Mouse (Mus musculus) ES-Bruce4 (cell line): ENCODE results near the gene Tsc22d4. TPM values are rescaled to one million over a fixed set of nuclear protein-coding genes. Genes with fewer than 3 reads are reported as not detected.
A peak's percentile ranks its signal among the peaks of the same experiment; 100 is the strongest.

Experiments
- H3K27ac ChIP-seq: 2 replicates; pipeline ENCODE4 v1.5.1; 2012; ENCODE audit warnings: low read length, inconsistent platforms; ENCODE audit not compliant: insufficient read depth
- H3K27me3 ChIP-seq: 2 replicates; pipeline ENCODE4 v1.6.1; 2012; ENCODE audit warnings: mild to moderate bottlenecking, low read length, inconsistent platforms; ENCODE audit not compliant: control insufficient read depth, poor library complexity, insufficient read depth, severe bottlenecking
- H3K36me3 ChIP-seq: 2 replicates; pipeline ENCODE4 v1.6.1; 2012; ENCODE audit warnings: inconsistent platforms, mild to moderate bottlenecking, low read length, moderate library complexity; ENCODE audit not compliant: control insufficient read depth, poor library complexity, insufficient read depth, severe bottlenecking
- H3K4me1 ChIP-seq: one replicate; pipeline ENCODE4 v1.8.1; 2011; ENCODE audit warnings: low read length; ENCODE audit not compliant: control insufficient read depth, insufficient read depth
- H3K4me3 ChIP-seq: 2 replicates; pipeline ENCODE4 v1.5.1; 2011; ENCODE audit warnings: low read depth, mild to moderate bottlenecking, low read length
- H3K9ac ChIP-seq: 2 replicates; pipeline ENCODE4 v1.6.1; 2012; ENCODE audit warnings: low read depth, mild to moderate bottlenecking, inconsistent platforms; ENCODE audit not compliant: poor library complexity, severe bottlenecking
- H3K9me3 ChIP-seq: replicated peaks from 2 replicates; pipeline ENCODE4 v1.6.1; 2012; ENCODE audit warnings: mild to moderate bottlenecking, low read length, inconsistent platforms; ENCODE audit not compliant: control insufficient read depth, poor library complexity, insufficient read depth, severe bottlenecking
- CTCF ChIP-seq: IDR thresholded peaks from one replicate; pipeline ENCODE4 v1.8.1; 2011; ENCODE audit warnings: low read depth, low read length
- EP300 ChIP-seq: IDR thresholded peaks from 2 replicates; pipeline ENCODE4 v1.6.1; 2011; ENCODE audit warnings: low read depth, low read length; ENCODE audit not compliant: insufficient read depth
- POLR2A ChIP-seq: IDR thresholded peaks from one replicate; pipeline ENCODE4 v1.8.1; 2011; ENCODE audit warnings: low read length; ENCODE audit not compliant: insufficient read depth
- polyA plus RNA-seq: library from polyadenylated mRNA; stranded (reverse); fragments of >200 nt; gene quantifications from 2 replicates; pipeline ENCODE4 v1.2.4, GENCODE M21; 2011; ENCODE audit warnings: low read depth; ENCODE audit not compliant: missing spikeins, insufficient read depth, insufficient read length

The Tsc22d4 gene
- polyA plus RNA-seq, 1 experiment: 47.7 TPM

DNA sequence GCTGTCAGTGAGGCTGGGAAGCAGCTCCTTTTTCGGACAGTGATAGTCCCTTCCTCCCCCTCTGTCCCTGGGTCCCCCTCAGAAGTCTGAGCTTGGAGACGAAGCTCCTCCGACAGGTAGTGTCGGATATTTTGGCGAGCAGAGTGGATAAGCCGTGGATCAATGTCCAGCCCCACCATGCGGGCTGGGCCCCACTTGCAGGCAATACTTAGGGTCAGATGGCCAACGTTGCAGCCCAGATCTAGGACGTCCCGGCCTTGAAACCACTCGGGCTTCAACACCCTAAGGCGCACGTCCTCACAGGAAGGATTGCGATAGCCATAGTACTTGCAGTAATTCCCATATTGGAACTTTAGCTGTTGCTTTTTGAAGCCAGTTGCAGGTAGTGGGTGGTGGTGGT lies 39.0 kb downstream of the Tsc22d4 start:
- TF ChIP-seq CTCF (no peak), POLR2A (no peak), EP300 (no peak)
- Histone ChIP-seq H3K27me3 (no peaks in the 10 kb centered on the region), H3K36me3 (peaks cover 42% of the 10 kb centered on the region), H3K4me1 (no peaks in the 10 kb centered on the region), H3K27ac (no peak overlapping the region), H3K9me3 (no peaks in the 10 kb centered on the region), H3K4me3 (peak overlapping the region; percentile 80), H3K9ac (peak overlapping the region; percentile 97)

GRCm38 (mm10) chr5:137785164-137786031 lies 39.9 kb downstream of the Tsc22d4 start:
- Histone ChIP-seq H3K9ac (peak overlapping the region; percentile 97), H3K4me1 (no peaks in the 10 kb centered on the region)
- TF ChIP-seq EP300 (no peak), CTCF (no peak), POLR2A (no peak)

GRCm38 (mm10) chr5:137786109-137786942 lies 40.8 kb downstream of the Tsc22d4 start:
- peak overlapping the region; percentile 97 for H3K9ac ChIP-seq
- H3K27ac ChIP-seq: peak overlapping the region; percentile 80

More at GRCm38 (mm10) chr5:137785164-137786031, 39.9 kb downstream of the Tsc22d4 start:
- Histone ChIP-seq H3K36me3 (peaks cover 37% of the 10 kb centered on the region), H3K4me3 (peak overlapping the region; percentile 80), H3K9me3 (no peaks in the 10 kb centered on the region), H3K27me3 (no peaks in the 10 kb centered on the region), H3K27ac (peak overlapping the region; percentile 80)

DNA sequence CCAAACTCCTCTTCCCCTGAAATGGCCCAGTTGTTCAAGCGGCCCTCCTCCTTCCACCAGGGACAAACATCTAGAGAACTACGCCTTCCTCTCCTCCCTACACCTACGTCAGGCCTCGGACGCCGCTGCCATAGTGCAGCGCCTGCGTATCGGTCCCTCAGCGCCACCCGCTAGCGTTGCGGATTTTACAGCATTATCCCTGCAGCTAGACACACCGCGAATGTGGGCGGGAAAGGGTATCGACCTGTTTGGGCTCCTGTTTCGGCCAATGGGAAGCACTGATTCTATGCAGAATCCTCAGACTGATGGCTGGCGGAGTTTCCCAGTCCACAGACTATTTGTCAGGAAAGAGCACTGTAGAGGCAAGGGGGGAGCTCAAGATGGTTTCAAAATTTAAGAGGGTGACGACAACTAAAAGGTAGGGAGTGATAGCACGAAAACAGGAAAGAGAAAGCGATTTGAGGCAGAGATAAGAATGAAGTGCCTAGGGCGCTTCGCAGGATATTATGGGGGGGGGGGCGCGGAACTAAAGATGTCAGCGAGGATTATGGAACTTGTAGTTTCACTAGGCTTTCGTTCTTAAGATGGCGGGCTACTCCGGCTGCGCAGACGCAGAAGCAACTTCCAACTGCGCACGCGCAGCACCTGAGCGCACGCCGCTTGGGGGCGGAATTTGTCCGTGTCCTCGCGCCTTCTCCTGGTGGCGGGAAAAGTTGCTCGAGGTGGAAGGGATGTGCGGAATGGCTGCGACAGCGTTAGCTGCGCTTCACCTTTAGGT lies 41.8 kb downstream of the Tsc22d4 start, which contains the start of the genes Mepce and Zcwpw1:
Gene Mepce (minus strand): TSS at position 505 of the 778 bp plus-strand sequence.
Gene Zcwpw1 (plus strand): TSS at position 648 of the 778 bp plus-strand sequence.
- peak within 1 kb of the TSS; percentile 97 for H3K9ac ChIP-seq
- TF ChIP-seq EP300 (peak; percentile 57; the same call in 1 of the 2 replicates), POLR2A (no peak), CTCF (peak; percentile 39)

More at GRCm38 (mm10) chr5:137786109-137786942, 40.8 kb downstream of the Tsc22d4 start:
- no peaks in the 10 kb centered on the region for H3K27me3 ChIP-seq
- peak overlapping the region; percentile 80 for H3K4me3 ChIP-seq
- TF ChIP-seq CTCF (no peak), POLR2A (peak; percentile 89), EP300 (0 out of 2 replicates have a peak, but pooled peaks have one; percentile 36)
- H3K36me3 ChIP-seq: peaks cover 31% of the 10 kb centered on the region
- H3K4me1 ChIP-seq: no peaks in the 10 kb centered on the region
- H3K9me3 ChIP-seq: no peaks in the 10 kb centered on the region

DNA sequence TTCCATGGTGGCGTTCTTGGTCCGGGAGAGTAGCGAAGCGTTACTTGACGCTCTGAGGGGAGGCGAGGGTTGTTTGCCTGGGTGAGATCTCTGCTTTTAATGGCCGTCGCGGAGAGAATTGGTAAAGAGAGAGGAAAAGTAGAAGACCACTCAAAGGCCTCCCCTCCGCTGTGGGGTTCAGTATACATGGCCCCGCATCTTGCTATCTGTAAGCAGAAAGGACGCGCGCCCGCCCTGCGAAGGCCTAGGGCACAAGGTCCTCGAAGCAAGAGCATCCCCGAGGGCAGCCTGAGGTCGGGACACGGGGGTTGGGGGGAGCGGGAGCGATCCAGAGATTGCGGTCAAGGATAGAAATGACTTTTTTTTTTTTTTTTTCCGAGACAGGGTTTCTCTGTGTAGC lies 42.6 kb downstream of the Tsc22d4 start:
- Histone ChIP-seq H3K36me3 (peaks cover 12% of the 10 kb centered on the region), H3K27ac (no peak overlapping the region), H3K4me1 (no peaks in the 10 kb centered on the region), H3K27me3 (no peaks in the 10 kb centered on the region), H3K9ac (no peak overlapping the region), H3K9me3 (no peaks in the 10 kb centered on the region), H3K4me3 (no peak overlapping the region)
- no peak for TF ChIP-seq POLR2A
- no peak for TF ChIP-seq EP300
- no peak for TF ChIP-seq CTCF

More for the DNA sequence above, 41.8 kb downstream of the Tsc22d4 start, which contains the start of the genes Mepce and Zcwpw1:
- Histone ChIP-seq H3K4me1 (no peaks in the 10 kb centered on the region), H3K9me3 (no peaks in the 10 kb centered on the region), H3K27ac (peak within 1 kb of the TSS; percentile 46), H3K27me3 (no peaks in the 10 kb centered on the region), H3K4me3 (peak within 1 kb of the TSS; percentile 80), H3K36me3 (peaks cover 21% of the 10 kb centered on the region)
